Mouse (Mus musculus): ENCODE data around the gene Ackr3. TPM values are rescaled to one million over a fixed set of nuclear protein-coding genes. Genes with fewer than 3 reads are reported as not detected.
A peak's percentile ranks its signal among the peaks of the same experiment; 100 is the strongest.

The Ackr3 gene
- polyA plus RNA-seq, 1 experiment, result 84.8 TPM

DNA sequence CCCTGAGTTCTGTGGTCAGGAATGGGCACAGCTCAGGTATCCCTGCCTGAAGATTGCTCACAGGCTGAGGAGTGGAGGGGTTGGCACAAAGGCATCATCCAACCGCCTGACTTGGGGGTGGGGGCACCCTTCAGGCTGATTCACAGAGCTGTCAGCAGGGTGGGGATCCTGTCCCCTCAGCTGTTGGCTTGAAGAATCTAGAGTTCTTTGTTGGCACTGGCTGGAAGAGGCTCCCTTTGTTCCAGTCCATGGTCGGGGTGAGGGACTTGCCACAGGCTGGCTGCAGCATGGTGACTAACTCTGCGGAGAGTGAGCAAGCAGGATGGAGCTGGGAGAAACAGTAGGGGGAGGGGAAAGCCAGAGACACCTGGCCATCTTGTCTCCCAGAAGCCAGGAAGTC lies 39.5 kb upstream of the Ackr3 start:
- 0 out of 2 replicates have a peak, but pooled peaks cover 3% of the 10 kb centered on the region for H3K4me1 ChIP-seq (ENCODE audit: control insufficient read depth, insufficient read depth, insufficient read length)
- no peak overlapping the region for H3K27ac ChIP-seq (ENCODE audit: insufficient read depth, low read length)
- DNase-seq (ENCODE audit: low read depth in 1 of 2, low spot score in 2 of 2), result no peak
- no peak overlapping the region for H3K4me3 ChIP-seq (ENCODE audit: extremely low read depth, insufficient read depth, insufficient read length)
- TF ChIP-seq CTCF (IDR thresholded peaks at IDR 0.05; ENCODE audit: extremely low read depth, insufficient read depth, insufficient read length, insufficient replicate concordance), result no peak
- TF ChIP-seq POLR2A (IDR thresholded peaks at IDR 0.05; ENCODE audit: low read depth, low read length), result no peak
- H3K27me3 ChIP-seq (ENCODE audit: control insufficient read depth, insufficient read depth, low read length), result no peaks in the 10 kb centered on the region
- WGBS, result 68% methylated on average over 3 of the region's 3 CpGs
- H3K36me3 ChIP-seq (ENCODE audit: control insufficient read depth, insufficient read depth, low read length), result no peaks in the 10 kb centered on the region

DNA sequence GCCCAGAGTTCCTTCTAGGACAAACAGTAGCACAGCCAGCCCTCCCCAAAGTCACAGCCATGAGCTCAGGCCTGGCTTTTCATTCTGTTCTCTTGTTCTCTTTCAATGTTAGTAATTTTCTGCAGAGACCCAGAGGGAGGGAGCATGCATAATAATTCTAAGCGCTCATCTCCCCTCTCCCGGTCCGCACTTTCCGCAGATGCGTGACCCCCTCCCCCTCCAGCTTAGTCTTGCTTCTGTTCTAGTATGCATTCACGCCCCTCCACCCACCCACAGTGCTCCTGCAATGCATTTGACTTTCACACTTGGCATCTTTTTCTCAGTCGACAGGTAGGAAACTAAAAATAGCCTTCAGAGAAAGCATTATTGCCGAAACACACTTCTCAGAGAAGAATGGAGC lies 29.4 kb upstream of the Ackr3 start:
- WGBS, result 84% methylated on average over 8 of the region's 8 CpGs
- TF ChIP-seq POLR2A (IDR thresholded peaks at IDR 0.05; ENCODE audit: low read depth, low read length), result no peak
- Histone ChIP-seq H3K4me1 (ENCODE audit: control insufficient read depth, insufficient read depth, insufficient read length) (no peaks in the 10 kb centered on the region), H3K4me3 (ENCODE audit: extremely low read depth, insufficient read depth, insufficient read length) (no peak overlapping the region), H3K27me3 (ENCODE audit: control insufficient read depth, insufficient read depth, low read length) (no peaks in the 10 kb centered on the region), H3K27ac (ENCODE audit: insufficient read depth, low read length) (no peak overlapping the region), H3K36me3 (ENCODE audit: control insufficient read depth, insufficient read depth, low read length) (no peaks in the 10 kb centered on the region)
- DNase-seq (ENCODE audit: low read depth in 1 of 2, low spot score in 2 of 2), result no peak

DNA sequence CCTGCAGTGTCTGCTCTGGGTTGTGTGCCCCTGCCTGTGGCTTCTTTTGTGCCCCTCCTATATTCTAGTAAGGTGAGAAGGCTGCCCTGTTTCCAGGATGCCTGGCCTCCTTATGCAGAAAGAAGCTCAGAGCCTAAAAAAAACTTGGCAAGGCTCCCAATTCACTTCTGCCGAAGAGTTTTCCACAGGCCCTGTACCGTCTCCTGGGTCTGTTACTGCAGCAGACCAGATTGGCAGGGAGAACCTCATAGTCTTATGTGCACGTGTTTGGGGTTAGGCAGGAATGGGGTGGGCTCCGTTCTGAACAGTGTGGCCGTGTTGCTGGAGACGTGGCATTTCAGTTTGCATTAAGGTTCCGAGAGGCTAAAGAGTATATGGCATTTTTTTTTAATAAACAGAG lies 27.6 kb upstream of the Ackr3 start:
- no peak for TF ChIP-seq POLR2A (IDR thresholded peaks at IDR 0.05; ENCODE audit: low read depth, low read length)
- no peak for TF ChIP-seq CTCF (IDR thresholded peaks at IDR 0.05; ENCODE audit: extremely low read depth, insufficient read depth, insufficient read length, insufficient replicate concordance)
- no peaks in the 10 kb centered on the region for H3K27me3 ChIP-seq (ENCODE audit: control insufficient read depth, insufficient read depth, low read length)
- DNase-seq (ENCODE audit: low read depth in 1 of 2, low spot score in 2 of 2), result no peak
- no peak overlapping the region for H3K4me3 ChIP-seq (ENCODE audit: extremely low read depth, insufficient read depth, insufficient read length)
- H3K27ac ChIP-seq (ENCODE audit: insufficient read depth, low read length), result no peak overlapping the region
- H3K36me3 ChIP-seq (ENCODE audit: control insufficient read depth, insufficient read depth, low read length), result no peaks in the 10 kb centered on the region
- 0 out of 2 replicates have a peak, but pooled peaks cover 4% of the 10 kb centered on the region for H3K4me1 ChIP-seq (ENCODE audit: control insufficient read depth, insufficient read depth, insufficient read length)
- 82% methylated on average over 7 of the region's 7 CpGs for WGBS

DNA sequence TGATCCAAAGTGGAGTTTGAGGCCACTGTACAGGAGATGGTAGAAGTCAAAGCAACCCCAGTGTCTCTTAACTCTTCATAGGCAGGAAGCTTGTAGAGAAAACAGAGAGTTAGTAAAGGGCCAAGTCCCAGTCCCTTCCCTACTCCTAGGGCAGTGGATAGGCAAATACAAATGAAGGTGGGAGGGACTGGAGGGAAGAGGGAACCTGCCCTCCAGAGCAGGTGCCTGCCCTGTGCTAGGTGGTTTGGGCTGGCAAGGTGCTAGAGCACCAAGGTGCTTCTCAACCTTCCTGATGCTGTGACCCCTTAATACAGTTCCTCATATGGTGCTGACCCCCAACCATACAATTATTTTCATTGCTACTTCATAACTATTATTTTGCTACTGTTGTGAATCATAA lies 26.2 kb upstream of the Ackr3 start:
- no peaks in the 10 kb centered on the region for H3K36me3 ChIP-seq (ENCODE audit: control insufficient read depth, insufficient read depth, low read length)
- H3K4me3 ChIP-seq (ENCODE audit: extremely low read depth, insufficient read depth, insufficient read length), result no peak overlapping the region
- H3K27ac ChIP-seq (ENCODE audit: insufficient read depth, low read length), result no peak overlapping the region
- H3K27me3 ChIP-seq (ENCODE audit: control insufficient read depth, insufficient read depth, low read length), result no peaks in the 10 kb centered on the region
- H3K4me1 ChIP-seq (ENCODE audit: control insufficient read depth, insufficient read depth, insufficient read length), result peaks cover 4% of the 10 kb centered on the region; the same call in 1 of the 2 replicates
- no peak for DNase-seq (ENCODE audit: low read depth in 1 of 2, low spot score in 2 of 2)
- no peak for TF ChIP-seq CTCF (IDR thresholded peaks at IDR 0.05; ENCODE audit: extremely low read depth, insufficient read depth, insufficient read length, insufficient replicate concordance)
- no peak for TF ChIP-seq POLR2A (IDR thresholded peaks at IDR 0.05; ENCODE audit: low read depth, low read length)

DNA sequence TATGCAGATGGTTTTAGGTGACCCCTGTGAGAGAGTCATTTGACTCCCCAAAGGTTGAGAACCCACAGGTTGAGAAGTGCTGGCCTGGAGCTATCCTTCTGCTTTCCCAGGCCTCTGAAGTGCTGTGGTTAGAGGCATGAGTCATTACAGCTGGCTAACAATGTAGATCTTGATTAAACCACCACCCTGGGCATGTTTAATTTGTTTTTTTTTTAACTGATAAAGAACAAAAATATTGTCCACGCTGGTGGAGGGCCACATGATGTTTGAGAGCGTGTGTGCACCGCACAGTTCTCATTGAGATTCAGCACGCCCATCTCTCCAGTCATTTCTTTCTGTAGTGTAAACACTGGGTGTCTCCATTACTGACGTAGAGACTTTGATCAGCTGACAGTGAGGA lies 25.8 kb upstream of the Ackr3 start:
- 57% methylated on average over 5 of the region's 5 CpGs for WGBS
- no peaks in the 10 kb centered on the region for H3K36me3 ChIP-seq (ENCODE audit: control insufficient read depth, insufficient read depth, low read length)
- TF ChIP-seq CTCF (IDR thresholded peaks at IDR 0.05; ENCODE audit: extremely low read depth, insufficient read depth, insufficient read length, insufficient replicate concordance), result no peak
- no peak for TF ChIP-seq POLR2A (IDR thresholded peaks at IDR 0.05; ENCODE audit: low read depth, low read length)
- H3K27ac ChIP-seq (ENCODE audit: insufficient read depth, low read length), result no peak overlapping the region
- no peak overlapping the region for H3K4me3 ChIP-seq (ENCODE audit: extremely low read depth, insufficient read depth, insufficient read length)
- no peaks in the 10 kb centered on the region for H3K27me3 ChIP-seq (ENCODE audit: control insufficient read depth, insufficient read depth, low read length)
- DNase-seq (ENCODE audit: low read depth in 1 of 2, low spot score in 2 of 2), result no peak
- H3K4me1 ChIP-seq (ENCODE audit: control insufficient read depth, insufficient read depth, insufficient read length), result peaks cover 4% of the 10 kb centered on the region; the same call in 1 of the 2 replicates

DNA sequence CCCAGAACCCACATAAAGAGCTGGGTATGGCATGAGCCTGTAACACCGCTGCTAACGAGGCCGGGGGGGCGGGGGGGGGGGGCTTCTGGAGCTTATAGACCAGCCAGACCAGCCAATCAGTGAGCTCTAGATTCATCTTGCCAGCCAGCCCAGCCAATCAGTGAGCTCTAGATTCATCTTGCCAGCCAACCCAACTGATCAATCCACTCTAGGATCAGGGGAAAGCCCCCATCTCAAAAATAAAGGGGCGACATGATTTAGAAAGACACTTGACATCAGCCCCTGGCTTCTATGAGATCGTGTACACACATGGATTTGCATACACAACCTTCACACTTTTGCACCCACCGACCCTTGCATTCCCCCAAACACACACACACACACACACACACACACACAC lies 23.3 kb upstream of the Ackr3 start:
- WGBS, result 77% methylated on average over 7 of the region's 7 CpGs
- Histone ChIP-seq H3K27ac (ENCODE audit: insufficient read depth, low read length) (no peak overlapping the region), H3K36me3 (ENCODE audit: control insufficient read depth, insufficient read depth, low read length) (no peaks in the 10 kb centered on the region), H3K4me3 (ENCODE audit: extremely low read depth, insufficient read depth, insufficient read length) (no peak overlapping the region), H3K4me1 (ENCODE audit: control insufficient read depth, insufficient read depth, insufficient read length) (peaks cover 4% of the 10 kb centered on the region; the same call in 1 of the 2 replicates), H3K27me3 (ENCODE audit: control insufficient read depth, insufficient read depth, low read length) (no peaks in the 10 kb centered on the region)
- TF ChIP-seq CTCF (IDR thresholded peaks at IDR 0.05; ENCODE audit: extremely low read depth, insufficient read depth, insufficient read length, insufficient replicate concordance) (no peak), POLR2A (IDR thresholded peaks at IDR 0.05; ENCODE audit: low read depth, low read length) (no peak)
- no peak for DNase-seq (ENCODE audit: low read depth in 1 of 2, low spot score in 2 of 2)

DNA sequence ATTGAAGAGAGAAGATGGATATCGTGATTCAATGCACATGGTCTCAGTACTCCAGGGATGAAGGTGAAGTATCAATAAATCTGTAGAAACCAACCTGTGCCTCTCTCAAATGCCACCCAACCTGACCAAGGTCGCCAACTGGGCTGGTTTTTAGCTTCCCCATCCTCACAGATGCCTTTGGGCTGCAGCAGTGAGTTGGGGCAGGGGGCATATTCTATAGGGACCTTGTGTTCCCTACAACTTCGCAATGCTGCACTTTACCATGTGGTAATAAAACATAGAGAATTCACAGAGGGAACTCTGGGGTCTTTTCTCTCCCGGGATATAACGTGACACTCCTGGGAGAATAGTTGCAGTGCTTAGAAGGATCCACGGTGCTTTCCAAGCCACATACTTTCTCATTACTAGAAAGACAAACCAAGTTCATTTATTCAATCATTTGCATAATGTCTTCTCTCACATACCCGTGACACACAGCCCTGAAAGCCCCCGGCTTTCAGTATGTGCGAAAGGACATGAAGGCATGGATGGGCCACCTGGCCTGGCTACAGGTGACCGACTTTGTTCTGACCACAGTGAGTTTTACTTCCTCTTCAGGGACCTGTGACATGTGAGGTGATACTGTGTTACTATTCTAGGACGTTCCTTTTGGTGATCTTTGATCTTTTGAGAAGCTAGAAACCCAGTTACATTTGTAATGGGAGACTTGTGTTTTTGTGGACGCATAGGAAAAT lies 22.6 kb upstream of the Ackr3 start:
- WGBS, result 50% methylated on average over 12 of the region's 12 CpGs
- DNase-seq (ENCODE audit: low read depth in 1 of 2, low spot score in 2 of 2), result peak; percentile 52 to 62
- Histone ChIP-seq H3K36me3 (ENCODE audit: control insufficient read depth, insufficient read depth, low read length) (no peaks in the 10 kb centered on the region), H3K27ac (ENCODE audit: insufficient read depth, low read length) (no peak overlapping the region), H3K4me1 (ENCODE audit: control insufficient read depth, insufficient read depth, insufficient read length) (peaks cover 4% of the 10 kb centered on the region; the same call in 1 of the 2 replicates), H3K4me3 (ENCODE audit: extremely low read depth, insufficient read depth, insufficient read length) (no peak overlapping the region), H3K27me3 (ENCODE audit: control insufficient read depth, insufficient read depth, low read length) (no peaks in the 10 kb centered on the region)
- TF ChIP-seq POLR2A (IDR thresholded peaks at IDR 0.05; ENCODE audit: low read depth, low read length), result no peak
- TF ChIP-seq CTCF (IDR thresholded peaks at IDR 0.05; ENCODE audit: extremely low read depth, insufficient read depth, insufficient read length, insufficient replicate concordance), result no peak
